Mouse (Mus musculus): ENCODE data around the gene Prkacb. TPM values are rescaled to one million over a fixed set of nuclear protein-coding genes. Genes with fewer than 3 reads are reported as not detected.

Gene Prkacb
- polyA plus RNA-seq, 1 experiment = 13.1 TPM

GRCm38 (mm10) chr3:146784233-146784632, 28.6 kb downstream of the Prkacb start:
- TF ChIP-seq GATA1 (IDR thresholded peaks at IDR 0.05; ENCODE audit: low read length) = no peak

GRCm38 (mm10) chr3:146783645-146784225, 29.1 kb downstream of the Prkacb start:
- no peak for TF ChIP-seq GATA1 (IDR thresholded peaks at IDR 0.05; ENCODE audit: low read length)

- TF ChIP-seq GATA1 (IDR thresholded peaks at IDR 0.05; ENCODE audit: low read length) = no peak
These were observed 30.2 kb downstream of the Prkacb start for GRCm38 (mm10) chr3:146782548-146782947.

- no peak for TF ChIP-seq GATA1 (IDR thresholded peaks at IDR 0.05; ENCODE audit: low read length)
These were observed 31.7 kb downstream of the Prkacb start for GRCm38 (mm10) chr3:146781131-146781530.

- no peak for TF ChIP-seq GATA1 (IDR thresholded peaks at IDR 0.05; ENCODE audit: low read length)
These were observed 32.5 kb downstream of the Prkacb start for GRCm38 (mm10) chr3:146780241-146780640.

- no peak for TF ChIP-seq GATA1 (IDR thresholded peaks at IDR 0.05; ENCODE audit: low read length)
These were observed 33.9 kb downstream of the Prkacb start for GRCm38 (mm10) chr3:146778913-146779312.

GRCm38 (mm10) chr3:146778451-146778850, 34.3 kb downstream of the Prkacb start:
- no peak for TF ChIP-seq GATA1 (IDR thresholded peaks at IDR 0.05; ENCODE audit: low read length)

- TF ChIP-seq GATA1 (IDR thresholded peaks at IDR 0.05; ENCODE audit: low read length) = no peak
These were observed 36.1 kb downstream of the Prkacb start for GRCm38 (mm10) chr3:146776711-146777110.

GRCm38 (mm10) chr3:146770853-146771252, 41.9 kb downstream of the Prkacb start:
- TF ChIP-seq GATA1 (IDR thresholded peaks at IDR 0.05; ENCODE audit: low read length) = no peak

GRCm38 (mm10) chr3:146769940-146770659, 42.7 kb downstream of the Prkacb start:
- TF ChIP-seq GATA1 (IDR thresholded peaks at IDR 0.05; ENCODE audit: low read length) = no peak

- TF ChIP-seq GATA1 (IDR thresholded peaks at IDR 0.05; ENCODE audit: low read length) = no peak
These were observed 43.2 kb downstream of the Prkacb start for GRCm38 (mm10) chr3:146769569-146769939.

- TF ChIP-seq GATA1 (IDR thresholded peaks at IDR 0.05; ENCODE audit: low read length) = no peak
These were observed 43.9 kb downstream of the Prkacb start for GRCm38 (mm10) chr3:146768921-146769320.

GRCm38 (mm10) chr3:146768360-146768759, 44.4 kb downstream of the Prkacb start:
- TF ChIP-seq GATA1 (IDR thresholded peaks at IDR 0.05; ENCODE audit: low read length) = no peak

GRCm38 (mm10) chr3:146766701-146767181, 46.0 kb downstream of the Prkacb start:
- TF ChIP-seq GATA1 (IDR thresholded peaks at IDR 0.05; ENCODE audit: low read length) = no peak

- no peak for TF ChIP-seq GATA1 (IDR thresholded peaks at IDR 0.05; ENCODE audit: low read length)
These were observed 46.7 kb downstream of the Prkacb start for GRCm38 (mm10) chr3:146766071-146766605.

- peak; percentile 82 for TF ChIP-seq GATA1 (IDR thresholded peaks at IDR 0.05; ENCODE audit: low read length)
These were observed 47.8 kb downstream of the Prkacb start for GRCm38 (mm10) chr3:146764871-146765529.

Data from G1E-ER4 (cell line).